Mouse (Mus musculus): ENCODE data around the gene Krt14.

Krt14 gene

GRCm38 (mm10) chr11:100168071-100168470, 39.3 kb downstream of the Krt14 start:
- no peak for DNase-seq (ENCODE audit: low read depth, low spot score)

- DNase-seq (ENCODE audit: low read depth, low spot score) = no peak
These were observed 43.0 kb downstream of the Krt14 start for GRCm38 (mm10) chr11:100164392-100164791.

- no peak for DNase-seq (ENCODE audit: low read depth, low spot score)
These were observed 49.4 kb downstream of the Krt14 start for GRCm38 (mm10) chr11:100157908-100158477.

DNA sequence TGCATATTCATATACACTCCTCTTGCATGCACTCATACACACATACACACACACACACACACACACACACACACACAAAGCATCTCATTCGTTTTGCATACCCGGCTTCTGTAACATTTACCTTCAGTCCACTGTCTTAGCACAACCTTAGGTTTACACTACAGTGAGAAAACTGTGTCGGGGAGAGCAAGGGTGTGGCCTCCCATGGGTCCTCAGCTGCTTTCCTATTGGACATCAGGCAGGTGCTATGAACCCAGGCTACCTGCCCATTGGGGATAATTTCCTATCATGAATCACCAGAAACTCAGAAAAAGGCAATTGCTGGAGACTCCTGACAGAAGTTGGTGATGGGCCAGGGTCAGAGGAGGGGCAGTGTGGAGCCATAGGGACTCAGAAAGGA, 50.0 kb downstream of the Krt14 start:
- DNase-seq (ENCODE audit: low read depth, low spot score) = no peak

- DNase-seq (ENCODE audit: low read depth, low spot score) = no peak
These were observed 51.7 kb downstream of the Krt14 start for GRCm38 (mm10) chr11:100155497-100156255.
